Mouse (Mus musculus) heart, embryonic 14.5 days (tissue): ENCODE results near the gene Hba-a1. TPM values are rescaled to one million over a fixed set of nuclear protein-coding genes. Genes with fewer than 3 reads are reported as not detected.

Experiments used
- ATAC-seq: fragments of 200-750 bp; cut with Nextera tagmentation; 2 replicates; pipeline ENCODE4 v1.8.0; 2017; ENCODE audit warnings: low read depth, moderate TSS enrichment; ENCODE audit not compliant: insufficient number of reproducible peaks, insufficient read depth, low FRiP score
- H3K27ac ChIP-seq, 2 experiments: fragments of 200-500 bp in 1 of 2; fragments of 300-500 bp in 1 of 2; sonication (generic) in 1 of 2; replicated peaks in 1 of 2; 2 replicates each; pipeline ENCODE4 v1.5.1; 2012 to 2014; ENCODE audit warnings: low read depth in 2 of 2, low read length in 2 of 2, control low read depth in 1 of 2, mild to moderate bottlenecking in 1 of 2, mixed read lengths in 1 of 2; ENCODE audit not compliant: control insufficient read depth in 1 of 2, insufficient read depth in 1 of 2
- H3K27me3 ChIP-seq: fragments of 300-500 bp; sonication (generic); 2 replicates; pipeline ENCODE4 v1.6.1; 2014; ENCODE audit warnings: mild to moderate bottlenecking, low read length, control low read depth; ENCODE audit not compliant: control insufficient read depth, insufficient read depth
- H3K36me3 ChIP-seq: fragments of 300-500 bp; sonication (generic); 2 replicates; pipeline ENCODE4 v1.6.1; 2014; ENCODE audit warnings: mild to moderate bottlenecking, control low read depth, low read length, mixed read lengths; ENCODE audit not compliant: control insufficient read depth, insufficient read depth
- H3K4me1 ChIP-seq, 2 experiments: fragments of 200-500 bp in 1 of 2; fragments of 300-500 bp in 1 of 2; sonication (generic) in 1 of 2; 2 replicates each; pipeline ENCODE4 v1.6.1; 2012 to 2014; ENCODE audit warnings: low read length in 2 of 2, control low read depth in 1 of 2, mixed read lengths in 1 of 2; ENCODE audit not compliant: control insufficient read depth in 2 of 2, insufficient read depth in 2 of 2
- H3K4me2 ChIP-seq: fragments of 300-500 bp; sonication (generic); 2 replicates; pipeline ENCODE4 v1.6.1; 2014; ENCODE audit warnings: mild to moderate bottlenecking, low read length
- H3K4me3 ChIP-seq, 2 experiments: fragments of 200-500 bp in 1 of 2; fragments of 300-500 bp in 1 of 2; sonication (generic) in 1 of 2; 2 replicates each; pipeline ENCODE4 v1.5.1; 2012 to 2014; ENCODE audit warnings: low read length in 2 of 2, mild to moderate bottlenecking in 2 of 2, control low read depth in 1 of 2, low read depth in 1 of 2, moderate library complexity in 1 of 2; ENCODE audit not compliant: control insufficient read depth in 1 of 2, insufficient read depth in 1 of 2
- H3K9ac ChIP-seq: fragments of 300-500 bp; sonication (generic); 2 replicates; pipeline ENCODE4 v1.6.1; 2014; ENCODE audit warnings: mild to moderate bottlenecking, low read length
- H3K9me3 ChIP-seq: fragments of 300-500 bp; sonication (generic); 2 replicates; pipeline ENCODE4 v1.6.1; 2016; ENCODE audit warnings: low read length, control low read depth; ENCODE audit not compliant: control insufficient read depth
- WGBS: fragments of 180-500 bp; shearing (Covaris S2); extraction: QIAGEN DNeasy Blood & Tissue Kit; methylation state at CpG from one replicate; pipeline ENCODE4 v1.1.7; 2014; 5-methylcytosine and 5-hydroxymethylcytosine counted together
- polyA plus RNA-seq: library from polyadenylated mRNA; unstranded; fragments of >200 nt; fragmentation: Nextera tagmentation; extraction: Ambion mirVana; gene quantifications from 2 replicates; pipeline ENCODE4 v1.2.1, GENCODE M21; 2014

The Hba-a1 gene
- polyA plus RNA-seq, 1 experiment from 2014 or later = 7,195 TPM

DNA sequence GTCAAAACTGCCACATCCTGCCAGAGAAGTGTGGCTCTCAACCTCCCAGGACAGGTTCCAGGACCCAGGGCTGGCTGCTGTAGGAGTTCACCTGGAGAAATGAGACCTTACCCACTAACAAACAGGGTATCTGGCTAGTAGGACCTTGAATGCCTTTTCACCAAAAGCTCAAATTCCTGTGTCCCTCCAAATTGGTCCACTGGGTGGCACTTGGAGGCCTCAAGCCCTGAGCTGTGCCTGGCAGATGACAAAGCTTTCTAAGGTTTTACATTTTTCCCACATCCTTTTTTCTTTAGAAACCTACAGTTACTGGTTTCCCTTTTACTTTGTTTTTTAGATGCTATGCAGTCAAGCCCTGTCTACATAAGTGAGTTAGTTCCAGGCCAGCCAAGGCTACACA is 36.2 kb upstream of the Hba-a1 start:
- H3K27ac ChIP-seq = no peak overlapping the region
- H3K27me3 ChIP-seq = no peaks in the 10 kb centered on the region
- no peak overlapping the region for H3K4me2 ChIP-seq
- H3K4me3 ChIP-seq = no peak overlapping the region
- no peak for ATAC-seq
- no peak overlapping the region for H3K9ac ChIP-seq
- peaks cover 75% of the 10 kb centered on the region for H3K36me3 ChIP-seq
- peaks cover 6 to 11% of the 10 kb centered on the region in 2 experiments; a peak in 3 of 4 replicates for H3K4me1 ChIP-seq
- H3K9me3 ChIP-seq = no peaks in the 10 kb centered on the region

DNA sequence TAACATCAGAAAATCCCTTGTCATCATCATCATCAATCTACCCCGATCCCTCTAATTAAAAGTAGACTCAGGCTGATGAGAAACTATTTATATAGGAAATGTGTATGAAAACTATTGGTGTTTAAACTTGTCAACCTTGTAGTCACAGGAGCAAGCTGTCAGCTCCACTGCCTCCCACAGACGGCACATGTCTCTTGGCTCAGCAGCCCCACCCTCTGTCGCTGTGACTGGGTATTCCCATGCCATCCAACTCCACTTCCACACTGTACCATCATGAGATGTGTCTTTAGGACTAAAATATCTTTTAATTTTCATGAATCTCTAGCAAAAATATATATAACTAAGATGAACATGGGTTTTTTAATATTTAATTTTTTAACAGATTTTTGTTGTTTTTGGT is 35.0 kb upstream of the Hba-a1 start:
- Histone ChIP-seq H3K9me3 (no peaks in the 10 kb centered on the region), H3K4me2 (no peak overlapping the region), H3K4me1 (peaks cover 5 to 8% of the 10 kb centered on the region in 2 experiments; a peak in 3 of 4 replicates), H3K9ac (no peak overlapping the region), H3K4me3 (no peak overlapping the region), H3K27ac (no peak overlapping the region), H3K36me3 (peaks cover 82% of the 10 kb centered on the region), H3K27me3 (no peaks in the 10 kb centered on the region)
- ATAC-seq = no peak
- 76% methylated on average over 3 of the region's 3 CpGs for WGBS

DNA sequence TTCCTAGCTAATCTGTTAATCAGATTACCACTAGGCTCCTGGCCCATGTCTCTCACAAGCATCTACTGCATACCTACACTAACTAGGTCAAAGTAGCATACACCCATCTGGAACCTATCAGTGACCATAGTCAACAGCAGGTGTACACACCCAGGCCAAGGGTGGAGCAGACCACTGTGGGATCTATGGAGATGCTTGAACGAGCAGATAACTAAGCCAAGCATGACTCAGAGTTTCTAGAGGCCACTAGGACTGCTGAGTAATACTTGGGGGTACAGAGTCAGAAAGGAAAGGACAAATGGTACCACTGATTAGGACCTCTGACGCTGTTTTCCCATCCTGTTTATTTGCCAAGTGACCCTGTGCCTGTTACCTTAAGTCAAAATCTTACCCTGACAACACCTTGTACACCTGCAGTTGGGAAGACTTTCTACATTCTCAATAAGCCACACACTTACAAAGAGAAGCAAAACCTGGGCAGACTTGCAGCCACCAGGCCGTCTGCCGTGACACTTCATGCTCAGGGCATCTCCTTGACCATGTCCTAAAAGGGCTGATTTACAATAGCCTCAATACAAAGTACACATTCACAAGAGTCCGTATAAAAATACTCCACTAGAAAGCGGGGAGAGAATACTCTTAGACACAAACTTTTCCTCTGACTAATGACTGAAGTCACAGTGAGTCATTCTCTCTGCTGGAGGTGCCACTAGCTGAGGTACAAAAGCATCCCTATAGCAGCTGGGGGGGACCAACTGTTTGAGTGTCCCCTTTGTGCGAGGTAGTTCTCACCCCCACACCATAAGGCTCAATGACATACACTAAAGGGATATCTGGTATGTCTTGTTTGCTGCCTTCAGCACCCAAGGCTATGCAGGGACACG is 32.2 kb upstream of the Hba-a1 start:
- ATAC-seq = no peak

DNA sequence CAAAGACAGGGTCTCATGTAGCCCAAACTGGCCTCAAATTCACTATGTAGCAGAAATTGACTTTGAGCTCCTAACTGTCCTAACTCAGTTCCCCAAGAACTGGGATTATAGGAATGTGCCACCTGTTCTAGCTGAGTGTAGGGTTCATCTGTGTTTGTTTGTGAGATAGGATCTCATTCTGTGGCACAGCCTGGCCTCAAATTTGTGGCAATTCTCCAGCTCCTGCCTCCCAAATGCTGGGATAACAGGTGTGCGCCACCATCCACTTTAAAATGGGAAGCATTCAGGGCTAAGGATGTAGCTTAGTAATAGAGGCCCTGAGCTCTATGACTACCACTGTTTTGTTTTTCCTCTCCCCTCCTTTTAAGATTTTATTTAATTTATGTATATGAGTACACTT is 30.2 kb upstream of the Hba-a1 start:
- peaks cover 63% of the 10 kb centered on the region for H3K36me3 ChIP-seq
- no peaks in the 10 kb centered on the region for H3K4me1 ChIP-seq
- no peak for ATAC-seq
- no peak overlapping the region for H3K4me3 ChIP-seq
- 97% methylated on average over 1 of the region's 1 CpGs for WGBS
- H3K27ac ChIP-seq = no peak overlapping the region
- no peak overlapping the region for H3K4me2 ChIP-seq
- H3K27me3 ChIP-seq = no peaks in the 10 kb centered on the region
- H3K9ac ChIP-seq = no peak overlapping the region
- H3K9me3 ChIP-seq = no peaks in the 10 kb centered on the region

More for the DNA sequence above, 32.2 kb upstream of the Hba-a1 start:
- Histone ChIP-seq H3K9ac (no peak overlapping the region), H3K4me2 (no peak overlapping the region), H3K4me1 (no peaks in the 10 kb centered on the region), H3K4me3 (no peak overlapping the region), H3K27ac (no peak overlapping the region), H3K27me3 (no peaks in the 10 kb centered on the region), H3K9me3 (no peaks in the 10 kb centered on the region), H3K36me3 (peaks cover 83% of the 10 kb centered on the region)
- WGBS = 81% methylated on average over 8 of the region's 8 CpGs

DNA sequence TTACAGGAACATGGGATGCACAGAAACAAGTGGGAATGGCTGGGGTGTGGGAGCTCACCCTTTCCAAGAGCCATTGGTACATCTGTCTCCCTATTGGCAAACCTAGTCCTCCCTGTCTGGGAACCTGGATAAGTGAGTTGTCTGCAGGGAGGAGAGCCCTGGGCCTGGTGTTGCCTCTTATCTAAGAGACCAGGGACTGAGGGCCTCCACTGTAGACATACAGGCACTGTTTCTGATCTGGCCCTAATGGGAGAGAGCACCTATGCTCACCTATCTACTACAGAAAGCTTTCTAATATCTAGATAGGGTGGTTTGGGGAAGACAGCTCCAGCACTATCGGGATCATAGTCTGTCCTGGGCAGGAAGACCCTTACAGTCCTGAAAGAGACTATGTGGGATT is 27.2 kb upstream of the Hba-a1 start:
- Histone ChIP-seq H3K9ac (no peak overlapping the region), H3K4me3 (no peak overlapping the region), H3K4me2 (no peak overlapping the region), H3K27me3 (no peaks in the 10 kb centered on the region), H3K27ac (no peak overlapping the region), H3K9me3 (no peaks in the 10 kb centered on the region), H3K4me1 (no peaks in the 10 kb centered on the region), H3K36me3 (peaks cover 49% of the 10 kb centered on the region)
- 83% methylated on average over 1 of the region's 1 CpGs for WGBS
- no peak for ATAC-seq

DNA sequence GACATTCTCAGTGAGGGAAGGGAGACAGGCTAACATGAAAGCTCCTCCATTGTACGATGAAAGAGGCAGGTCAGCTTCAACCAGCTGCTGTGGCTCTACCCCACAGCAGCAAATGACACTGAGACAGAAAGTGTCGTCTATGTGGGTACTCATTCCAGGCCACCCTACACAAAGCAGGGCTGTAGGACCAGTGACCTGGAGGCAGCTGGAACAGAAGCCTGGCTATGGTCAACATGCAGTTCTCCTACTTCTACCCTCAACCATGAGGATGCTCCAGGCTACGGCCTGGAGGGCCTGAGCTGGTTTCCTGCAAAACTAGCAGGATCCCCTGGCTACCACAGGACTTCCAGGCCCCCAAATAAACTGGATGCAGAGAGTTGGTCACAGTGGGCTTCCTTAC is 26.7 kb upstream of the Hba-a1 start:
- Histone ChIP-seq H3K27ac (no peak overlapping the region), H3K4me1 (no peaks in the 10 kb centered on the region), H3K27me3 (no peaks in the 10 kb centered on the region), H3K4me2 (no peak overlapping the region), H3K36me3 (peaks cover 46% of the 10 kb centered on the region), H3K4me3 (no peak overlapping the region), H3K9me3 (no peaks in the 10 kb centered on the region), H3K9ac (no peak overlapping the region)
- ATAC-seq = no peak
- WGBS = 83% methylated on average over 3 of the region's 3 CpGs

DNA sequence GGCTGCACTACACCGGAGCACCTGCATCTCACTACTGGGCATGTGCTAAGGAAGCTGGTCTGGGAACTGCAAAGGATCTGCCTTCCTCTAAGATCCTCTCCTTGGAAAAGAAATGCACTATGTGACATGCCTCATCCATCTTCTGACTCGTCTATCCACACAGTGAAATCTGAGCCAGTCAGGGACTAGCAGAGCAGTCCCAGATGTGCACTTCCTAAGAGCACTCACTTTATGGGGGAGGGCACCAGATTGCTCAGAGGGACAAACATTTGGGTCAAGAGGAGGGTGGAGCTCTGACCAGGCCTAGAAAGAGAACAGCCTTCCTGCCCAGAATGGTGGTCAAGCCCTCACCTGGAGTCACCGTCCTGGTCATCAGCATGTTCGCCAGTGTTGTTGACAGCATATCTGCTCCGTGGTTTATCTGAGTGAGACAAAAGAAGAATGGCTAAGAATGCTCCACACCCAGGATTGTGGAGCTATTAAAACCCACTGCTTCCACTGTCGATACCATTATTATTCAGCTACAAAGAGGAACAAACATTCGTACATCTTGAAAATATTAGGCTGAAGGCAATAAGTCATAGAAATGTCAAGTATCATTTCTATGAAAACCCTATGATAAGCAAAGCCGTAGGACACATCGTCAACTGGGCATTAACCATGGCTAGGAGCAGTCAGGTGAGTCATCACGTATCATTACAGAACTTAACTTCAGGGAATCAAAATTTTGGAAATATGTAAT is 20.5 kb upstream of the Hba-a1 start:
- Histone ChIP-seq H3K9ac (no peak overlapping the region), H3K4me3 (no peak overlapping the region), H3K27ac (no peak overlapping the region), H3K9me3 (no peaks in the 10 kb centered on the region), H3K4me2 (no peak overlapping the region), H3K4me1 (peaks cover 0 to 13% of the 10 kb centered on the region in 2 experiments; a peak in 2 of 4 replicates), H3K27me3 (no peaks in the 10 kb centered on the region), H3K36me3 (peaks cover 28% of the 10 kb centered on the region)
- WGBS = 72% methylated on average over 10 of the region's 10 CpGs
- ATAC-seq = no peak
